Mouse (Mus musculus) forebrain, embryonic 16.5 days (tissue): ENCODE measurements around the gene Dgki. TPM values are rescaled to one million over a fixed set of nuclear protein-coding genes. Genes with fewer than 3 reads are reported as not detected.

ENCODE experiments used
- ATAC-seq: fragments of 200-750 bp; cut with Nextera tagmentation; 2 replicates; pipeline ENCODE4 v1.8.0; 2017; ENCODE audit warnings: mild to moderate bottlenecking, moderate library complexity
- H3K27ac ChIP-seq: fragments of 300-500 bp; sonication (generic); 2 replicates; pipeline ENCODE4 v1.5.1; 2014; ENCODE audit warnings: low read length, control low read depth
- H3K27me3 ChIP-seq: fragments of 300-500 bp; sonication (generic); replicated peaks from 2 replicates; pipeline ENCODE4 v1.6.1; 2014; ENCODE audit warnings: low read length; ENCODE audit not compliant: control insufficient read depth, insufficient read depth
- H3K36me3 ChIP-seq: fragments of 300-500 bp; sonication (generic); 2 replicates; pipeline ENCODE4 v1.6.1; 2014; ENCODE audit not compliant: control insufficient read depth, insufficient read depth
- H3K4me1 ChIP-seq: fragments of 300-500 bp; sonication (generic); replicated peaks from 2 replicates; pipeline ENCODE4 v1.6.1; 2014; ENCODE audit warnings: low read length; ENCODE audit not compliant: control insufficient read depth, insufficient read depth
- H3K4me2 ChIP-seq: fragments of 300-500 bp; sonication (generic); 2 replicates; pipeline ENCODE4 v1.6.1; 2014; ENCODE audit warnings: mild to moderate bottlenecking, low read length, control low read depth
- H3K4me3 ChIP-seq: fragments of 300-500 bp; sonication (generic); replicated peaks from 2 replicates; pipeline ENCODE4 v1.5.1; 2014; ENCODE audit warnings: mild to moderate bottlenecking, low read length, control low read depth
- H3K9ac ChIP-seq: fragments of 300-500 bp; sonication (generic); replicated peaks from 2 replicates; pipeline ENCODE4 v1.6.1; 2014; ENCODE audit warnings: low read depth, low read length, control low read depth
- H3K9me3 ChIP-seq: fragments of 300-500 bp; sonication (generic); 2 replicates; pipeline ENCODE4 v1.6.1; 2016; ENCODE audit warnings: low read length; ENCODE audit not compliant: control insufficient read depth
- WGBS: fragments of 180-500 bp; shearing (Covaris S2); extraction: QIAGEN DNeasy Blood & Tissue Kit; methylation state at CpG from one replicate; pipeline ENCODE4 v1.1.7; 2014; 5-methylcytosine and 5-hydroxymethylcytosine counted together
- polyA plus RNA-seq: library from polyadenylated mRNA; unstranded; fragments of >200 nt; fragmentation: Nextera tagmentation; extraction: Ambion mirVana; gene quantifications from 2 replicates; pipeline ENCODE4 v1.2.1, GENCODE M21; 2015

The Dgki gene
- polyA plus RNA-seq, 1 experiment from 2014 or later = 9.6 TPM

GRCm38 (mm10) chr6:36809747-36810285, 490.2 kb downstream of the Dgki start, which contains the start of gene Ptn:
Gene Ptn, minus strand, starts transcription at chr6:36810220.
- Histone ChIP-seq H3K4me3 (peak within 1 kb of the TSS; percentile 66), H3K27ac (peak within 1 kb of the TSS; percentile 89), H3K36me3 (no peaks in the 10 kb centered on the region), H3K27me3 (no peaks in the 10 kb centered on the region), H3K9me3 (no peaks in the 10 kb centered on the region), H3K4me2 (peak within 1 kb of the TSS; percentile 74), H3K9ac (peak within 1 kb of the TSS; percentile 76), H3K4me1 (peaks cover 23% of the 10 kb centered on the region)
- WGBS = 0% methylated on average over 15 of the region's 15 CpGs
- ATAC-seq = peak; percentile 88

GRCm38 (mm10) chr6:36809311-36809726, 490.7 kb downstream of the Dgki start:
- no peaks in the 10 kb centered on the region for H3K27me3 ChIP-seq
- H3K9ac ChIP-seq = peak overlapping the region; percentile 76
- H3K4me1 ChIP-seq = peaks cover 23% of the 10 kb centered on the region
- peak overlapping the region; percentile 74 for H3K4me2 ChIP-seq
- WGBS = under 1% methylated on average over 7 of the region's 7 CpGs
- peak overlapping the region; percentile 66 for H3K4me3 ChIP-seq
- ATAC-seq = peak; percentile 51
- peak overlapping the region; percentile 89 for H3K27ac ChIP-seq
- H3K36me3 ChIP-seq = no peaks in the 10 kb centered on the region
- H3K9me3 ChIP-seq = no peaks in the 10 kb centered on the region

GRCm38 (mm10) chr6:36808306-36809058, 491.5 kb downstream of the Dgki start:
- Histone ChIP-seq H3K27me3 (no peaks in the 10 kb centered on the region), H3K4me1 (peaks cover 23% of the 10 kb centered on the region), H3K27ac (peak overlapping the region; percentile 89), H3K9ac (peak overlapping the region; percentile 76), H3K36me3 (no peaks in the 10 kb centered on the region), H3K4me3 (peak overlapping the region; percentile 66), H3K4me2 (peak overlapping the region; percentile 74), H3K9me3 (no peaks in the 10 kb centered on the region)
- 18% methylated on average over 7 of the region's 7 CpGs for WGBS
- no peak for ATAC-seq

GRCm38 (mm10) chr6:36806906-36807305, 493.1 kb downstream of the Dgki start:
- H3K4me2 ChIP-seq = peak overlapping the region; percentile 29
- no peak for ATAC-seq
- no peaks in the 10 kb centered on the region for H3K36me3 ChIP-seq
- no peaks in the 10 kb centered on the region for H3K27me3 ChIP-seq
- H3K4me1 ChIP-seq = peaks cover 23% of the 10 kb centered on the region
- no peak overlapping the region for H3K9ac ChIP-seq
- no peaks in the 10 kb centered on the region for H3K9me3 ChIP-seq
- H3K27ac ChIP-seq = no peak overlapping the region
- WGBS = 90% methylated on average over 6 of the region's 6 CpGs
- H3K4me3 ChIP-seq = no peak overlapping the region

- H3K4me2 ChIP-seq = no peak overlapping the region
- no peaks in the 10 kb centered on the region for H3K36me3 ChIP-seq
- H3K4me3 ChIP-seq = no peak overlapping the region
- H3K27me3 ChIP-seq = no peaks in the 10 kb centered on the region
- no peak overlapping the region for H3K27ac ChIP-seq
- peaks cover 7% of the 10 kb centered on the region for H3K4me1 ChIP-seq
- 79% methylated on average over 5 of the region's 5 CpGs for WGBS
- no peaks in the 10 kb centered on the region for H3K9me3 ChIP-seq
- ATAC-seq = no peak
- H3K9ac ChIP-seq = no peak overlapping the region
These were observed 499.6 kb downstream of the Dgki start for GRCm38 (mm10) chr6:36800309-36800946.

GRCm38 (mm10) chr6:36797066-36797655, 502.8 kb downstream of the Dgki start:
- H3K4me2 ChIP-seq = no peak overlapping the region
- ATAC-seq = no peak
- no peaks in the 10 kb centered on the region for H3K27me3 ChIP-seq
- H3K9me3 ChIP-seq = no peaks in the 10 kb centered on the region
- H3K4me3 ChIP-seq = no peak overlapping the region
- H3K9ac ChIP-seq = no peak overlapping the region
- 15% methylated on average over 3 of the region's 3 CpGs for WGBS
- H3K4me1 ChIP-seq = peaks cover 11% of the 10 kb centered on the region
- H3K36me3 ChIP-seq = no peaks in the 10 kb centered on the region
- no peak overlapping the region for H3K27ac ChIP-seq

Other genes with a start within 250 kb of the Dgki start
- gene Creb3l2, start 142.0 kb upstream of the Dgki start, polyA plus RNA-seq = 3.0 and 3.9 TPM in 2 replicates
- not detected in 2 replicates for gene Akr1d1, start 230.0 kb upstream of the Dgki start, polyA plus RNA-seq